Comparison of ENCODE assay signal across 28 mouse cellular contexts in genomic region chr16:72587376-72588072, GRCm38 (mm10).
DNase-seq lines count a peak whose midpoint lies in the region; ATAC-seq lines count a peak whose summit lies in the region.
"Had no signal": no experiment of that assay in that cellular context is flagged by ENCODE, and none has a peak within 500 bp of the region (broad histone marks: within the 10 kb centered on the region; RNA-seq: fewer than 3 reads in every experiment).

No protein-coding gene starts in this region.

- ATAC-seq in limb, embryonic 11.5 days (ENCODE audit: insufficient number of reproducible peaks, low FRiP score, low TSS enrichment, low read depth): peak; percentile 35; the same call in 1 of the 2 replicates
- ATAC-seq in neural tube, embryonic 12.5 days (ENCODE audit: low FRiP score, low read depth): 0 out of 2 replicates have a peak, but pooled peaks have one; percentile 53
- no peak for ATAC-seq in embryonic facial prominence, embryonic 14.5 days (ENCODE audit: low read depth)
- ATAC-seq: CD4-positive, CD25-positive, alpha-beta regulatory T cell, adult 4 months; forebrain, embryonic 15.5 days; hindbrain, postnatal 0 days had no signal

- intact Hi-C loops in left cerebral cortex, postnatal 4 days (cut with DNase I): no loop called here

- DNase-seq in limb, embryonic 11.5 days (ENCODE audit: low spot score): no peak
- no peak for DNase-seq in limb, embryonic 10.5 days (ENCODE audit: low spot score)
- DNase-seq in neural tube, embryonic 10.5 days (ENCODE audit: extremely low spot score, low spot score): no peak
- peak; percentile 38 for DNase-seq in embryonic facial prominence, embryonic 14.5 days (ENCODE audit: low spot score)
- DNase-seq in mesoderm, embryonic 11.5 days (ENCODE audit: low read depth, low spot score): peak; percentile 66
- no peak for DNase-seq in testis, postnatal 10 days (ENCODE audit: low spot score)
- DNase-seq in left cerebral cortex, postnatal 4 days: no peak
- DNase-seq: adrenal gland, adult 2 months; adrenal gland, postnatal 14 days; cerebellum, adult 11 months; cerebellum, adult 2 months; cerebellum, adult 9-11 months; cerebellum, postnatal 25 days; gastrocnemius, postnatal 10 days; gastrocnemius, postnatal 36 days; heart, adult 2 months; heart, postnatal 14 days; heart, postnatal 4 days had no signal

- 62% methylated on average over 3 of the region's 3 CpGs for WGBS in limb, embryonic 11.5 days
- 66% methylated on average over 3 of the region's 3 CpGs for WGBS in limb, embryonic 10.5 days
- 28% methylated on average over 3 of the region's 3 CpGs for WGBS in neural tube, embryonic 12.5 days
- WGBS in embryonic facial prominence, embryonic 14.5 days: 42% methylated on average over 3 of the region's 3 CpGs

- H3K27ac ChIP-seq in limb, embryonic 11.5 days (replicated peaks; ENCODE audit: low read depth, low read length): no peak overlapping the region
- no peak overlapping the region for H3K27ac ChIP-seq in limb, embryonic 10.5 days
- H3K27ac ChIP-seq in neural tube, embryonic 12.5 days: no peak overlapping the region
- no peak overlapping the region for H3K27ac ChIP-seq in embryonic facial prominence, embryonic 14.5 days (replicated peaks; ENCODE audit: low read depth, low read length)
- H3K27ac ChIP-seq: embryonic facial prominence, embryonic 12.5 days; forebrain, embryonic 12.5 days; forebrain, embryonic 15.5 days; heart, adult 2 months; heart, embryonic 10.5 days; heart, embryonic 13.5 days; hindbrain, embryonic 14.5 days; hindbrain, postnatal 0 days had no signal

- no peaks in the 10 kb centered on the region for H3K9me3 ChIP-seq in limb, embryonic 11.5 days (ENCODE audit: control insufficient read depth, low read length)
- H3K9me3 ChIP-seq in limb, embryonic 10.5 days (replicated peaks): no peaks in the 10 kb centered on the region
- no peaks in the 10 kb centered on the region for H3K9me3 ChIP-seq in neural tube, embryonic 12.5 days
- H3K9me3 ChIP-seq in embryonic facial prominence, embryonic 14.5 days (ENCODE audit: control insufficient read depth, low read length): no peaks in the 10 kb centered on the region
- H3K9me3 ChIP-seq: embryonic facial prominence, embryonic 12.5 days; forebrain, embryonic 12.5 days; forebrain, embryonic 15.5 days; heart, embryonic 10.5 days; heart, embryonic 13.5 days had no signal

- no peak overlapping the region for H3K9ac ChIP-seq in limb, embryonic 11.5 days (ENCODE audit: low read length)
- H3K9ac ChIP-seq in neural tube, embryonic 12.5 days: no peak overlapping the region
- H3K9ac ChIP-seq in embryonic facial prominence, embryonic 14.5 days (ENCODE audit: low read depth, low read length): no peak overlapping the region
- H3K9ac ChIP-seq: embryonic facial prominence, embryonic 12.5 days; forebrain, embryonic 12.5 days; forebrain, embryonic 15.5 days; heart, embryonic 13.5 days; hindbrain, embryonic 14.5 days had no signal

- no peaks in the 10 kb centered on the region for H3K36me3 ChIP-seq in limb, embryonic 11.5 days (ENCODE audit: control insufficient read depth, insufficient read depth, low read length)
- no peaks in the 10 kb centered on the region for H3K36me3 ChIP-seq in limb, embryonic 10.5 days
- H3K36me3 ChIP-seq in neural tube, embryonic 12.5 days: no peaks in the 10 kb centered on the region
- H3K36me3 ChIP-seq in embryonic facial prominence, embryonic 14.5 days (ENCODE audit: control insufficient read depth, insufficient read depth, low read length): no peaks in the 10 kb centered on the region
- H3K36me3 ChIP-seq: embryonic facial prominence, embryonic 12.5 days; forebrain, embryonic 12.5 days; forebrain, embryonic 15.5 days; heart, embryonic 10.5 days; heart, embryonic 13.5 days had no signal

- no peak overlapping the region for H3K4me3 ChIP-seq in limb, embryonic 11.5 days (ENCODE audit: low read depth, low read length)
- no peak overlapping the region for H3K4me3 ChIP-seq in limb, embryonic 10.5 days
- H3K4me3 ChIP-seq in neural tube, embryonic 12.5 days: no peak overlapping the region
- no peak overlapping the region for H3K4me3 ChIP-seq in embryonic facial prominence, embryonic 14.5 days (ENCODE audit: low read depth, low read length)
- H3K4me3 ChIP-seq: embryonic facial prominence, embryonic 12.5 days; erythroblast, embryonic 14.5 days; forebrain, embryonic 12.5 days; forebrain, embryonic 15.5 days; heart, adult 2 months; heart, embryonic 10.5 days; heart, embryonic 13.5 days had no signal

- H3K4me2 ChIP-seq in limb, embryonic 11.5 days (ENCODE audit: low read depth, severe bottlenecking): no peak overlapping the region
- H3K4me2 ChIP-seq in neural tube, embryonic 12.5 days (replicated peaks): no peak overlapping the region
- no peak overlapping the region for H3K4me2 ChIP-seq in embryonic facial prominence, embryonic 14.5 days (ENCODE audit: low read depth, low read length)
- H3K4me2 ChIP-seq: embryonic facial prominence, embryonic 12.5 days; forebrain, embryonic 12.5 days; forebrain, embryonic 15.5 days; heart, embryonic 13.5 days; hindbrain, embryonic 14.5 days had no signal

- H3K27me3 ChIP-seq in limb, embryonic 11.5 days (ENCODE audit: control insufficient read depth, insufficient read depth, low read length): no peaks in the 10 kb centered on the region
- no peaks in the 10 kb centered on the region for H3K27me3 ChIP-seq in limb, embryonic 10.5 days (ENCODE audit: low read depth, poor library complexity, severe bottlenecking)
- no peaks in the 10 kb centered on the region for H3K27me3 ChIP-seq in neural tube, embryonic 12.5 days (replicated peaks)
- H3K27me3 ChIP-seq in embryonic facial prominence, embryonic 14.5 days (replicated peaks; ENCODE audit: control insufficient read depth, insufficient read depth, low read length): no peaks in the 10 kb centered on the region
- H3K27me3 ChIP-seq: embryonic facial prominence, embryonic 12.5 days; forebrain, embryonic 12.5 days; forebrain, embryonic 15.5 days; heart, embryonic 13.5 days had no signal

- H3K4me1 ChIP-seq in limb, embryonic 11.5 days (ENCODE audit: control insufficient read depth, insufficient read depth, low read length): no peaks in the 10 kb centered on the region
- no peaks in the 10 kb centered on the region for H3K4me1 ChIP-seq in limb, embryonic 10.5 days
- H3K4me1 ChIP-seq in neural tube, embryonic 12.5 days: no peaks in the 10 kb centered on the region; the same call in 1 of the 2 replicates
- no peaks in the 10 kb centered on the region for H3K4me1 ChIP-seq in embryonic facial prominence, embryonic 14.5 days (ENCODE audit: control insufficient read depth, insufficient read depth, low read length)
- H3K4me1 ChIP-seq: heart, embryonic 10.5 days; heart, embryonic 13.5 days had no signal

Comparison
In these comparisons a context has a peak if more than half of its experiments do, and no peak if none do; other contexts are left out.
1. DNase-seq: peak in embryonic facial prominence, embryonic 14.5 days (single experiment) and mesoderm, embryonic 11.5 days (single experiment); none in limb, embryonic 11.5 days (single experiment), limb, embryonic 10.5 days (single experiment), neural tube, embryonic 10.5 days (single experiment), testis, postnatal 10 days (single experiment) and left cerebral cortex, postnatal 4 days (single experiment).